Mouse (Mus musculus): ENCODE results near the gene Nol6.

Gene Nol6

DNA sequence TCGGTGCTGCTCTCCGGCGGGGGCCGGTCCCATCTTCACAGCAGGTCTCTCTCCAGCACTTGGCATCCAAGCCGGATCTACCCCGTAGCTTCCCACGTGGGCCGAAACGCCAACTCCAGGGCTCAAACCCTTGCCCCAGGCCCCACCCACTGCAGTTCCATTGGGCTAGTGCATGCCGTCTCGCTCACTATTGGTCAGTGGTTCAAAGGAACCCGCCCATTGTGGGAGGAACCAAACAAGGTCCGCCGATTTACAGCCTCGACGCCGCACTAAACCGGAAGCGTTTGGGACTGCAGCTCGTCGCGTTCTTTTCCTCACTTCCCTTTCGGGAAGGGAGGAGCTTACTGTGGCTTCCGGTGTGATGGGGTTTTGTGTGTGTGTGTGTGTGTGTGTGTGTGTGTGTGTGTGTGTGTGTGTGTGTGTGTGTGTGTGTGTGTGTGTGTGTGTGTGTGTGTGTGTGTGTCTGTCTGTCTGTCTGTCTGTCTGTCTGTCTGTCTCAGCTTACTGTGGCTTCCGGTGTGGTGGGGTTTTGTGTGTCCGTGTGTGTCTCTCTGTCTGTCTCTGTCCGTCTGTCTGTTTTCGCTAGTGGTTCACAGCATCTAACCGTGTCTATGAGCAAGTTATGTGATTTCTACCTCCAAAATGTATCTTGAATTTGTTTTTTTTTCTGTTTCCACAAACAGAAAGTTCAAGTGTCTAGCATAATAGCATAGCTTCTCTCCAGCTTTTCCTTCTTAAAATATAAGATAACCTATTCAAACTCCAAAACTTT lies at the start of gene Nol6:
TSS of gene Nol6 (minus strand) at position 276 of the 772 bp plus-strand sequence.
- DNase-seq (ENCODE audit: low read depth, low spot score): peak; percentile 100

DNA sequence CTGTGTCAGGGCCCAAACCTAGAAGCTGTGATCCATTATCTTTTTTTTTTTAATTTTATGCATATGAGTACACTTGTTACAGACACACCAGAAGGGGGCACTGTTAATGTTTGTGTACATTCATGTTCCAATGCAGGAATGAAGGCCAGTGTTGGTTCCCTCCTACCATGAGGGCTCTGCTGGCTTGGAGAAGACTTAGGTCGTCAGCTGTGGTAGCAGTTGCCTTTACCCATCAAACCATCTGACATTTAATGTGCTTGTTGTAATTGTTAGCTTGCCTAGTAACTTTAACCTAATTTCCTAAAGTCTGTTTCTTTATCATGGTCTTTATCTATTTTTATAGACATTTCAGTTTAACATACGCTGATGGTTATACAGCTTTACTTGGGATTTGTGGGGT lies 46.7 kb upstream of the Nol6 start:
- no peak for DNase-seq (ENCODE audit: low read depth, low spot score)

DNA sequence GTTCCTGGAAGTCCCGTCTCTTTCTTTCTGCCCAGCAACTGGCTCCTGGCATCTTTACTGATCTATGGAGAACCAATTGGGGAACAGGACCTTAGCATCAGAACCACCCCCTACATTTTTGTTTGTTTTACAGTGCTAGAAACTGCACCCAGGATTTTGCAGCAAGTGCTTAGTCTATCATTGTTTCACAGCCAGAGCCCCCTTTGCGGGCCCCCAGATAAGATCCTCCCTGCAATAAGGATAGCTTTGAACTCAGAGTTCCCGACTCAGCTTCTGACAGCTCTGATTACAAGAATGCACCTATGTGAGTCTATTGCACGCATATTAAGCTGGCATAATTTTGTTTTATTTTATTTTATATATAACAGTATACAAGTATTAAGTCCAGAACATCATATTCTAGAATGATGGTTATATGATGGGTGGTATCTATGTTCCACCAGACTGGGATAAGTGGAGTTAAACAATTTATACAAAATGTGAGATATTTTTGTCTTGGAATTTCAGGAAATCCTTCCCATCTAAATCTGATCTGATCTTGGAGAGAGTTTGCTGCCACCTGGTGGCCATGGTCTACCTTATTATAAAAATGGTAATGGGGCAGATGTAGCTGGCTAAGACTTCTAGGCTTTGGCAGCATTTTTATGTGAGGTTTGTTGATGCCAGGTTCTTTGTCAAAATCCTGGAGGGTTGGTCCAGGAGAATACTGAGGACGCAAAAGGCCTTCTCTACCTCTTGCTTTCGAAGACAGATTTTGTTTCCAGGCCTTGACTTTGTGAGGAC lies 41.6 kb upstream of the Nol6 start:
- DNase-seq (ENCODE audit: low read depth, low spot score): peak; percentile 71

DNA sequence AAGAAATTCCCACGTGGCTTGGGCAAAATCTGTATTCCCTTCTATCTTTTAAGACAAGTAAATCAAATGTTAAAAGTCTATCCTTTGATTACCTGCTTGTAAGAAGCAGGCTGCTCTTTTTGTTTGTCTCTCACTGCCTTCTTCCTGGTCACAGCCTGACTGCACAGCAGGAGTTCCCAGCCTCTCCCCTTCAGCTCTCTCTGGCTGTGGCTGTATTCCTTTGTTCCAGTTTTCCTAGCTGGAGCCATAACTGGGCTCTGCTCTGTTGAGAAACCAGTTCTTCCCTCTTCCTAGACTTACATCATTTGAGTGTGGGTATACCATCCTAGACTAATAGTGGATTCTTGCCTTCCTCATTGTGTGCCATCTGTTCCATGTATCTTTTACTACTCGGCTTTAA lies 40.7 kb upstream of the Nol6 start:
- peak; percentile 82 for DNase-seq (ENCODE audit: low read depth, low spot score)

DNA sequence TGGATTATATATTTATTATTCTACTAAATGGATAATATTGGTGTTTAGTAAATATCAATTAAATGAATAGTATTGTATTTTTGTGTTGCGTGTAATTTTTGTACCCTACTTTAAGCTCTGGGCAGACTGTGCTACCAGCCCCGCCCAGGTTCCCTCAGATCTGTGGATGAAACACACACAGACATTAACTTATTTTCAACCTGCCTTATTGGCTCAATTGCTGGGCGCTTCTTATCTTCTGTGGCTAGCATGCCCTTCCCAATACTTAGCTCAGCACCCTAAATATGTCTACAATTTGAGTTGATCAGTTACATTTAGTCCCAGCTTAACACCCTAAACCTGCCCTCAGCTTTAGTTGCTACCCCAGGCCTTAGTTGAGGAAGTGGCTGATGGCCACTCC lies 37.0 kb upstream of the Nol6 start:
- no peak for DNase-seq (ENCODE audit: low read depth, low spot score)

DNA sequence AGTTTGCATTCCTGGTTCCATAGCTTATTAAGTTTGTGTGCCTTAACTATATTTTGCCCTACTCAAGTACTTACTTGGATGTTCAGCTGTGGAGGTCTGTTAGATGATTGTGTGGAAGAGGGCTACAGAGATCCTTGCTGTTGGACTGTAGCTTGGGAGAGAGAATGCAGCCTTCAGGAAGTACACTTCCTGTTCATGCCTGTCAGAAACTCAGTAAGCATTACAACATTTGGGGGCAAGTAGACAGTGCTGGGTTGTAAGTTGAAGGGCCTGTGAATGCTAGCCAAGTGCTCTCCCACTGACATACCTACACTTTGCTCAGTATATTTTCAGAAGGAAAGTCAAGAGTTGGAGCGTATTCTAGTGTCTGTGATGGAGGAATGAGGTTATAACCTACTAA lies 34.0 kb upstream of the Nol6 start:
- DNase-seq (ENCODE audit: low read depth, low spot score): no peak

DNA sequence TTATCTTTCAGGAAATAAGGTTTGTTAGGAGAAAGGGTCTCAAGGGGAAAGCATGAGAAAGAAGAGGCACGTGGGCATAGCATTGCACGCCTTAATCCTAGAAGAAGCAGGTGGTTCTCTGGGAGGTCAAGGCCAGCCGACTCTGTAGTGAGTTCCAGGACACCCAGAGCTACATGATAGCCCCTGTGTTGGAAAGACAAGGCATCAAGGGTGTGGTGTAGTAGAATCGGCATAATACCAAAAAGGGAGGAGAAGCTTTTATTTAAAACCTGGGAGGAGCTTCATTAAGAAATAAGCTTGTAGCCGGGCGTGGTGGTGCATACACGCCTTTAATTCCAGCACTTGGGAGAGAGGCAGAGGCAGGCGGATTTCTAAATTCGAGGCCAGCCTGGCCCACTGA lies 32.7 kb upstream of the Nol6 start:
- peak; percentile 89 for DNase-seq (ENCODE audit: low read depth, low spot score)

DNA sequence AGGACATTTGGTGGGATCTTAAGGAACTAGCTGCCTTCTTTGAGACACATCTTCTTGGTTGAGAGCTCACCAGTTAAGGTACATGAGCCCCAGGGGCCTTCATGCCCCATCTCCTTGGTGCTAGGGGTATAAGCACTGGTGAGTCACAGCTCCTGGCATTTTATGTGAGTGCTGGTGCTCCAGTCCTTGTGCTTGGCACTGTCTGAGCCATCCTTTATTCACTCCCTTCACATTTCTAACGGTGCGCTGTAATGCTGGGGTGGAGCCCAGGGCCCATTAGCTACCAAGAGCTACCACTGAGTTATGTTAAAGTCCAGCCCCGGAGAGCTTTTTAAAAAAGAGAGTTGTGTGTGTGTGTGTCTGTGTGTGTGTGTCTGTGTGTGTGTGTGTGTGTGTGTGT lies 28.9 kb upstream of the Nol6 start:
- no peak for DNase-seq (ENCODE audit: low read depth, low spot score)

DNA sequence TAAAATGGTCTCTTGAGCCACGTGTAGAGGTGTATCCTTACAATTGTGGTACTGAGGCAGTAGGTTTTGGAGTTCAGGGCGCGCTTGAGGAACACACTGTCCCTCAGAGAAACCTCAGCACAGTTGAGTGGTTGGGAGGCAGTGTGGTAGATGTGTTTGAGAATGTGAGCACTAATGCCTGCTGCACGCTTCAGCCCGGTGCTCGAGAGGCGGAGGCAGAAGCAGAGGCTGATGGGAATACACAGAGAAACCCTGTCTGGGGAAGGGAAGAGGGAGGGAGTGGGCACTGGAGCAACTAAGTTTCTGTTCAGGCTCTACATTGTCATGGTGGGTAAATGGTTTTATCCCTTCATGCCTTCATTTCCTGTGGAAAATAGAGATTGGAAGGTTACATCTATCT lies 26.9 kb upstream of the Nol6 start:
- peak; percentile 60 for DNase-seq (ENCODE audit: low read depth, low spot score)

DNA sequence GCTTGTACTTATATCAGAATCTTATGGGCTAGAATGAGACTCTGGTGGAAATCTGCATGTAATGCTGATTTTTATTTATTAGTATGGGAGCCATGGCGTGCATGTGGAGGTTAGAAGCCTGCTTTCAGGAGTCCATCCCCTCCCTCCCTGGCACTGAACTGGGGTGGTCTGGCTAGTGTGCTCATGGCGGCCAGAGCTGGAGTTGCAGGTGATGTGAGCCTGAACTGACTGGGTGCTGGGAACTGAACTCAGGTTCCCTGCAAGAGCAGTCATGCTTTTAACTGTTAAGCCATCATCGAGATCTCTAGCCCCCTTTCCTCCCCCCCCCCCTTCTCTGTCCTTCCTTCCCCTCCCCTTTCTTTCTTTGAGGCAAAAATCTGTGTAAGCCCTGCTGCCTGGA lies 25.6 kb upstream of the Nol6 start:
- DNase-seq (ENCODE audit: low read depth, low spot score): peak; percentile 73

DNA sequence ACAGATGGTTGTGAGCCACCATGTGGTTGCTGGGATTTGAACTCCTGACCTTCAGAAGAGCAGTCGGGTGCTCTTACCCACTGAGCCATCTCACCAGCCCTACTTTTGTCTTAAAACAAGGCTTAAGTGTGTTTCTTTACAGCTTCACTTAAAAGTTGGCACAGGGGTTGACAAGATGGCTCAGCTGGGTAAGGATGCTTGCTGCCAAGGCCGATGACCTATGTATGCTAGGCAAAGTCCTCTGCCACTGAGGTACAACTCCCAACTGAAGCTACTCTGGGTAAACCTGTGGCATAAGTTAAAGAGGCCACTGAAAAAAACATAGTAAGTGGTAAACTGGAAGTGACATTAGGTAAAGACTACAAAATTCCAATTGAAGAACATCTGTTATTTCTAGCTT lies 18.3 kb upstream of the Nol6 start:
- DNase-seq (ENCODE audit: low read depth, low spot score): no peak

DNA sequence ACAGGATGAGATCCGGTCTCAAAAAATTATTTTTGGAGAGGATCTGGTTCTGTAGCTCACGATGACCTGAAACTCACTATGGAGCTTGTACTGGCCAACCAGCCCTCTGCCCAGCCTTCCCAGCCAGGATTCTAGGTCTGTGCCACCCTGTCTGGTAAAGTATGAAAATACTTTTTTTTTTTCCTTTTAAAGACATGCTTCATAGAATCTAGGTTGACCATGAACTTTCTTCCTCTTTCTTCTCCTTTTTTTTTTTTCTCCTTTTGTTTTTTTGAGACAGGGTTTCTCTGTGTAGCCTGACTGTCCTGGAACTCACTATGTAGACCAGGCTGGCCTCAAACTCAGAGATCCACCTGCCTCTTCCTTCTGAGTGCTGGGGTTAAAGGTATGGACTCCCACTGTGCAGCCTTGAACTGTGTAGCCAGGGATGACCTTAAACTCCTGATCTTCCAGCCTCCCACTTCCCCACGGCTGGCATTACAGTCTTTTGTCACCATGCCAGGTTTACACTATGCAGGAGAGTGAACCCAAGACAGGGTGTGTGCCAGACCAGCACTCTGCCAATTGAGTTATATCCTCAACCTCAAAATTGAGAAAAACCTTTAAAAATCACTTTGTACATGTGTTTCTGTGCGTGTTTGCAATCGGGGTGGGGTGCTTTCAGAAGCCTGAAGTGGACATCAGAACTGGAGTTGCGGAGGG lies 16.1 kb upstream of the Nol6 start:
- DNase-seq (ENCODE audit: low read depth, low spot score): no peak

DNA sequence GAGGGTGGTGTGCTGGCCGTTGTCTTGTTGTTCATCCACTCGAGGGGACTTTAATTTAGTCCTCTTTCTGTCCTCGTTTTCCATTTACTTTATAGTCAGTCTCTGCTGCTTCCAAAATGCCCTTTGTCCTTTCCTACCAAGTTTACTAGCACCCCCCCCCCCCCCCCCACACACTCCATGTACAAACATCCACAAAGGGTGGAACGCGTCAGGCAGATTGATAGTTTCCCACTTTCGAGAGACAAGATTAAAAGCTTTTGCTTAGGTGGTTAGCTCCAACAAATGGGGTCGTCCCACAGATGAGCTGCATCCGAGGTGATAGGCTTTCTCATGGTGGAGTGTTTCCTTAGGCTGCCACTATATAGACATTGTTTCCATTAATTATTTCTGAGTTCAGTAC lies 12.6 kb upstream of the Nol6 start:
- no peak for DNase-seq (ENCODE audit: low read depth, low spot score)

DNA sequence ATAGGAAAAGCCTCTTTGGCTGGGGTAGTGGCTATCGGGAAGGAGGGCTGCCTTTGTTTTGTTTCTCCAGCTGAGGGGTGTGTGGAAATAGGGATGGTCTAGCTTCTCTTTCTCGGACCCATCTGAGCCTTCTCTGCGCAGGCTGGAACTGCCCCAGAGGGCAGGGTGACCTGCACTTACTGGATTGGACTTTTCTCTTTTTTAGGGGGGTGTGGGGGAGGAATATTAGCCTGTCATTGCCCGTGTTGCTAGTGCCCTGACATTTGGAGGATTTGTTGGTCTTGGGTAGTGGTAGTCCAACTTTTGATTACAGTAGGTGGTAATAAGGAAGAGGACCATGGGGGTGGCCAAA lies 12.2 kb upstream of the Nol6 start:
- peak; percentile 68 for DNase-seq (ENCODE audit: low read depth, low spot score)

DNA sequence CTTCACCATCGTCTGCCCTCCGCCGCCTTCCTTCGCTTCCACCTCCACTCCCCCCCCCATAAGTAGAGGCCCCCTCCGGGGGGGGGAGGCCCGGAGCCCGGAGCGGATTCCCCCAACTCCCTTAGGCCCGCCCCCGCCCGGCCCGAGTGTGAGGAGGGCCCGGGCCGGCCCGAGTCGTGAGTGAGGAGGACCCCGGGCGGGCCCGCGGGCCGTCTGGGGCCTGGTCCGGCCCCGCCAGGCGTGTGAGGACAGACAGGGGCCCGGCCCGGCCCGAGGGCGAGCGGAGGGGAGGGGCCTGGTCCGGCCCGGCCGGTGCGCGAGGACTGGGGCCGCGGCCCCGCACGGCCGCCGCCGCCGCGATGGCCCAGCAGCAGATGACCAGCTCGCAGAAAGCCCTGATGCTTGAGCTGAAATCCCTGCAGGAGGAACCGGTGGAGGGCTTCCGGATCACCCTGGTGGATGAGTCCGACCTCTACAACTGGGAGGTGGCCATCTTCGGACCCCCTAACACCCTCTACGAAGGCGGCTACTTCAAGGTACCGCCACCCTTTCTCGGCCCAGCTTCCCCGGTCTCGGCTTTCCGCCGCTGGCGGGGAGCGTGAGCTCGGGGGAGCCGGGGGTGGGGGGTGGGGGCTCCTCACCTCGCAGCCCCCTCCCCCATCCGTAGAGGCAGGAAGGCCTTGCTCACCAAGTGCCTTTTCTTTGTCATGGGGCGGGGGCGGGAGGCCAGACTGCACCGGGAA lies 11.6 kb upstream of the Nol6 start, which contains the start of gene Ube2r2:
TSS of gene Ube2r2 (plus strand) at position 33 of the 743 bp plus-strand sequence.
- peak; percentile 59 for DNase-seq (ENCODE audit: low read depth, low spot score)

DNA sequence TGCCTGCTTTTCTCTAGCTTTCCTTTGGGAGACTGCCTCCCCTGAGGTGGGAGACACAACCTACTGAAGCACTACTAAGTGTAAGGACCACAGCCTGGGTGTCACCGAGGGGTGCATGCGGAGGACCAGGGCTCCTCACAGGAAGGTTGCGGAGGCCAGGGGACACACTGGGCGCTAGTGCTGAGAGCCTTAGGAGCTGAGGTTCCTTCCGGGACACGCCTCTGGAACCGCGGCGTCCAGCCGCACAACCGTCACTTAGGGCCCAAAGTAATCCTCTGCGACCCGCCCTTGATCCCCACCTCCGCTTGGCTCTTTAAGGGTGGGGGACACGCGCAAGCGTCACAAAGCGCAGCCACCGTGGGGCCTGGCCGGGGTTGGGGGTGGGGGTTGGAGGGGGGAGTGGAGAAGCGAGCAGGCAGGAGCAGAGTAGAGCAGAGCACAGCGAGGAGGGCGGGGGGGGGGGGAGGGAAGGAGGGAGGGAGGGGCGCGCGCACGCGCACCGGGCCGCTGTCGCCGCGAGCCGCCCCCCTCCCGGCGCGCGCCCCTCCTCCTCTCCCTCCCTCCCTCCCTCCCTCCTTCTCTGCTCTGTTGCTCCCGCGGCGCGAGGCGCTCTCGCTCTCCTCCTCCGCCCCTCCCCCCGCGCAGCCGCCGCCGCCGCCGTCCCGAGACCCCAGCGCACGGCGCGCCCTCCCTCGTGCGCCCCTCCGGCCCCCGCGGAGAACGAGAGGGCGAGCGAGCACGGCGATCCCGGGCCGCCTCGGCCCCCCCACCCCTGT lies 10.9 kb upstream of the Nol6 start:
- DNase-seq (ENCODE audit: low read depth, low spot score): peak; percentile 87

DNA sequence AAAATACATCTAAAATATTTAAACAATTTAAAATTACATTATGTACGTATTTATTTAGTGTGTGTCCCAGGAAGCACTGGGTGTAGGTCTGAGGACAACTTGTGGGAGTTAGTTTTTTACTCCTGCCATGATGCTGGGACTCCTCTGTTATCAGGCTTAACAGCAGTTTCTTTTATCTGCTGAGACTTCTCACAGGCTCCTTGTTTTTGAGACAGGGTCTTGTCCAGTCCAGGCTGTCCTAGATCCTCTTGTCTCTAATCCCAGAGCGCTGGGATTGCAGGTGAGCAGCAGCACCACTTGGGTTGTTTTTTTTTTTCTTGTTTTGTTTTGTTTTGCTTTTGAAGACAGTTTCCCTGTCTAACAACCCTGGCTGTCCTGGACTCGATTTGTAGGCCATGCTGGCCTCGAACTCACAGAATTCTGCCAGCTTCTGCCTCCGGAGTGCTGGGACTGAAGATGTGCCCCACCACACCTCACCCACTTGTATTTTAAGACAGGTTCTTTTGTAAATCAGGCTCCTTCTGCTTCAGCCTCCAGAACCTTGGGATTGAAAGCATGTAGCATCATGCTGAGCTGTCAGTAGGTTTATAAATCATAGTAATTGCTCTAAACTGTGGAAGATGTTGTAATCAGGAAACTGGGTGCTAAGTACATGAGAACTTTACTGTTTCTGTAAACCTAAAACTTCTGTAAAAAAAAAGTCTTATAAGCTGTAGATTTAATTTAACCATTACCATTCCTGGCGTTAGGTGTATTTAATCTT lies 9.5 kb upstream of the Nol6 start:
- DNase-seq (ENCODE audit: low read depth, low spot score): no peak

DNA sequence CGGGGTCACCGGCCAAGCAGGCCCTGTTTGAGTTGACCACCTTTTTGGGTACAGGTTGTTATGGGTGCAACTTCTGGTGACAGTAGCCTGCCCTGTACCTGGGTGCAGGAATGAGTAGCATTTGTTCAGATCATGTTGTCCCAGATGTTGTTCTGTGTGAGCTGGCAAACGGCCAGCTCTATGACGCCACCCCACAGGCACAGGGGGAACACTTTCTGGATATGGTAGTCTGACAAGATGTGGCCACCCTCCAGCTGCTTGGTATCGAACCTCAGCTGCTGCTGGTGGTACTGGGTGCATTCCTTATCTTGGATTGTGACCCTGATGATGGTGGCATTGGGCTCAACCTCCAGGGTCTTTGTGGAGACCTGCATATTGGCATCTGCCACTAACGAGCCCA lies 8.2 kb upstream of the Nol6 start:
- no peak for DNase-seq (ENCODE audit: low read depth, low spot score)

DNA sequence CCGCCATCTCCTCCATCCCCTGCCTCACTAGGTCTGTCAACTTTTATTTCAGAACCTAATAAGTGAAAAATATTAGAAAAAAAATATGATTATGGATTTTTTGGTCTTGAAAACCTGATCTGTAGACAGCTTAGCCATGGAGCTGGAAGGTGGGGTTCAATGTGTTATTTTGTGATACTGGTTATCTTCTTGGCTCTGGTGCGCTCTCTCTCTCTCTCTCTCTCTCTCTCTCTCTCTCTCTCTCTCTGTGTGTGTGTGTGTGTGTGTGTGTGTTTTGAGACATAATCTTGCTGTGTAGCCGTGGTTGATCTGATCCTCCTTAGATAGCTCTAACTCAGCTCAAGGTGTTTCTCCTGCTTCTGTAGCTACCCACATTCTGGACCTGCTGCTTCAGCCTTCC lies 5.6 kb upstream of the Nol6 start:
- no peak for DNase-seq (ENCODE audit: low read depth, low spot score)

DNA sequence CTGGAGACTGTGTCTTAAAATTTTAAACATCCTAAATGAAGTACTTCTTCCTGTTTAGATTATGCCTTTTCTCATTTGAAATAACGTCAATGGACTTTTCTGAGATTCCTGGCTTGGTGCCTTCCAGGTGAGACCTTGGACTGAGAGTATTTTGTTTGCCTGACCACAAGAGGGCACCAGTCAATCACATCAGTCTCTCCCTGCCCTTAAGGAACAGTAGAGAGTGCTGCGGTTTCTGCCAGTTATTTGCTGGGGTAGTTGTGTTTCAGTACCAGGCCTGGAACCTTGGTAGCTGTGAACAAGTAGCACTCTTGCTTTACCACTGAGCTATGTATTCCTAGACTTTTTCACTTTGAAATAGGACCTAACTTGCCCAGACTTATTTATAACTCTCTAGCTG lies 5.2 kb upstream of the Nol6 start:
- DNase-seq (ENCODE audit: low read depth, low spot score): peak; percentile 88
